ENCODE assay signal across 8 mouse cellular contexts in the genomic region with DNA sequence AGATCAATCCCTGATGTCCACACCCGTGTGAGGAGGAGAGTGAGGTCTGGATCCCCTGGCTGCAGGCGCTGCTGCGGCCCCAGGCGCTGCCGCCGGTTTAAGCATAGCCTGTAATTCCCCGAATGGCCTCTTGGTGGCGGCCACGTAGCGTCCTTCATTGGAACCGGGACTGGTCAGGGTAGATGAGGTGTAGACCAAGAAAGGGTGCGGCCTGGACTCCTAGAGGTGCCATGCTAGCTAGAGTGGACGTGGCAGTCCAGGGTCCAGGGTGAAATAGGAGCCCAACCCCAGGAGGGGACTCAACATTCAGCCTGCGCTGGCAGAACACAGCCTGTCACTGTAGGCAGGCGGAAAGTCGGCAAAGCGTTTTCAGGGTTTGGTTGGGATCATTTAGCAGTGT. TPM values are rescaled to one million over a fixed set of nuclear protein-coding genes. Genes with fewer than 3 reads are reported as not detected.
DNase-seq lines count a peak whose midpoint lies in the region; ATAC-seq and TF ChIP-seq lines count a peak whose summit lies in the region.

No protein-coding gene starts in this region.

- TF ChIP-seq POLR2A in liver, adult 2 months (IDR thresholded peaks at IDR 0.05; ENCODE audit: extremely low read depth, insufficient read depth, low read length): 0 out of 2 replicates have a peak, but pooled peaks have one; percentile 50

- H3K27me3 ChIP-seq in heart, embryonic 12.5 days (replicated peaks): no peaks in the 10 kb centered on the region
- no peaks in the 10 kb centered on the region for H3K27me3 ChIP-seq in kidney, postnatal 0 days (ENCODE audit: insufficient read depth, low read length)
- no peaks in the 10 kb centered on the region for H3K27me3 ChIP-seq in liver, adult 2 months (ENCODE audit: control insufficient read depth, insufficient read depth, low read length)
- H3K27me3 ChIP-seq in splenic B cell, adult 2 months (ENCODE audit: control insufficient read depth, insufficient read depth, low read length, poor library complexity, severe bottlenecking): no peaks in the 10 kb centered on the region

- H3K79me2 ChIP-seq in liver, adult 2 months (ENCODE audit: control insufficient read depth, insufficient read depth, low read length): no peaks in the 10 kb centered on the region

- ATAC-seq in erythroblast, adult 5-6 weeks (replicated peaks; ENCODE audit: low FRiP score, poor library complexity, severe bottlenecking): peak; percentile 82
- peak; percentile 59 for ATAC-seq in heart, embryonic 12.5 days (ENCODE audit: insufficient number of reproducible peaks, low FRiP score)
- ATAC-seq in kidney, postnatal 0 days (replicated peaks; ENCODE audit: low FRiP score, low read depth): peak; percentile 82
- peak; percentile 77 for ATAC-seq in monocyte, adult 5-6 weeks (replicated peaks; ENCODE audit: insufficient number of reproducible peaks, low FRiP score, low TSS enrichment, poor library complexity, severe bottlenecking)

- no peak overlapping the region for H3K4me2 ChIP-seq in heart, embryonic 12.5 days
- no peak overlapping the region for H3K4me2 ChIP-seq in kidney, postnatal 0 days (ENCODE audit: low read length)

- TF ChIP-seq CTCF in kidney, postnatal 0 days (IDR thresholded peaks at IDR 0.05; ENCODE audit: low read depth): peak; percentile 98
- TF ChIP-seq CTCF in liver, adult 2 months (IDR thresholded peaks at IDR 0.05; ENCODE audit: low read depth, low read length): peak; percentile 94

- peaks cover 25% of the 10 kb centered on the region for H3K4me1 ChIP-seq in heart, embryonic 12.5 days (replicated peaks)
- peaks cover 10% of the 10 kb centered on the region; the same call in 1 of the 2 replicates for H3K4me1 ChIP-seq in kidney, postnatal 0 days (replicated peaks; ENCODE audit: insufficient read depth, low read length)
- H3K4me1 ChIP-seq in liver, adult 2 months (ENCODE audit: control insufficient read depth, insufficient read depth, low read length): peaks cover 10% of the 10 kb centered on the region

- no peaks in the 10 kb centered on the region for H3K9me3 ChIP-seq in heart, embryonic 12.5 days (replicated peaks)
- H3K9me3 ChIP-seq in kidney, postnatal 0 days (replicated peaks; ENCODE audit: low read length): no peaks in the 10 kb centered on the region

- no peak overlapping the region for H3K4me3 ChIP-seq in heart, embryonic 12.5 days
- H3K4me3 ChIP-seq in kidney, postnatal 0 days (replicated peaks; ENCODE audit: low read depth, low read length): no peak overlapping the region
- H3K4me3 ChIP-seq in liver, adult 2 months (ENCODE audit: insufficient read depth, low read depth, low read length): no peak overlapping the region

- H3K27ac ChIP-seq in heart, embryonic 12.5 days (ENCODE audit: poor library complexity, severe bottlenecking): no peak overlapping the region
- H3K27ac ChIP-seq in kidney, postnatal 0 days: no peak overlapping the region
- peak overlapping the region; percentile 69 for H3K27ac ChIP-seq in liver, adult 2 months (replicated peaks; ENCODE audit: insufficient read depth, low read depth, low read length)

- H3K36me3 ChIP-seq in heart, embryonic 12.5 days: no peaks in the 10 kb centered on the region
- H3K36me3 ChIP-seq in kidney, postnatal 0 days (ENCODE audit: insufficient read depth, low read length): no peaks in the 10 kb centered on the region
- H3K36me3 ChIP-seq in liver, adult 2 months (ENCODE audit: control insufficient read depth, insufficient read depth, low read length): no peaks in the 10 kb centered on the region
- no peaks in the 10 kb centered on the region for H3K36me3 ChIP-seq in splenic B cell, adult 2 months (ENCODE audit: control insufficient read depth, insufficient read depth, low read length, poor library complexity, severe bottlenecking)

- no peak overlapping the region for H3K9ac ChIP-seq in heart, embryonic 12.5 days
- no peak overlapping the region for H3K9ac ChIP-seq in kidney, postnatal 0 days (ENCODE audit: low read depth, low read length)
- peak overlapping the region; percentile 50 for H3K9ac ChIP-seq in liver, adult 2 months (ENCODE audit: low read depth, low read length)

- DNase-seq in CD4-positive helper T cell, adult 2 months (ENCODE audit: low read depth, low spot score): peak; percentile 73
- peak; percentile 88 for DNase-seq in brain, adult 2 months (ENCODE audit: low read depth, low spot score)
- peak; percentile 92 for DNase-seq in kidney, postnatal 0 days (ENCODE audit: low spot score)
- peak; percentile 82 for DNase-seq in liver, adult 2 months (ENCODE audit: extremely low read depth, low read depth, low spot score)
- DNase-seq in splenic B cell, adult 2 months (ENCODE audit: low read depth, low spot score): peak; percentile 87

- WGBS in heart, embryonic 12.5 days: 17% methylated on average over 17 of the region's 17 CpGs
- 16% methylated on average over 17 of the region's 17 CpGs for WGBS in kidney, postnatal 0 days
- 10% methylated on average over 17 of the region's 17 CpGs for WGBS in liver, adult 2 months

RNA-seq across cellular contexts. Expression of a gene that starts 14.9 kb away (rescaled TPM):
- total RNA-seq in erythroblast, adult 5-6 weeks (2015; ENCODE audit: low replicate concordance): not detected in 2 replicates
- total RNA-seq in erythroblast, adult 5-6 weeks (2017; ENCODE audit: low replicate concordance): not detected in 2 replicates
- polyA plus RNA-seq in heart, embryonic 12.5 days (2016; fragmentation: Nextera tagmentation; extraction: Ambion mirVana): 1.2 and 1.4 TPM in 2 replicates
- 6.6 and 7.0 TPM in 2 replicates for polyA plus RNA-seq in kidney, postnatal 0 days (2015; fragmentation: Nextera tagmentation; extraction: Ambion mirVana)
- 135 and 143 TPM in 2 replicates for total RNA-seq in liver, adult 2 months (2014; rRNA removed)
- polyA plus RNA-seq in liver, adult 2 months (2012; rRNA removed): 542 and 561 TPM in 2 replicates
- not detected in 3 replicates for total RNA-seq in monocyte, adult 5-6 weeks (2017)

RNA-seq across cellular contexts. Expression of a gene that starts 24.0 kb away (rescaled TPM):
- 6.9 and 11.1 TPM in 2 replicates for total RNA-seq in erythroblast, adult 5-6 weeks (2015; ENCODE audit: low replicate concordance)
- 4.7 and 6.0 TPM in 2 replicates for total RNA-seq in erythroblast, adult 5-6 weeks (2017; ENCODE audit: low replicate concordance)
- 44.2 and 46.2 TPM in 2 replicates for polyA plus RNA-seq in heart, embryonic 12.5 days (2016; fragmentation: Nextera tagmentation; extraction: Ambion mirVana)
- polyA plus RNA-seq in kidney, postnatal 0 days (2015; fragmentation: Nextera tagmentation; extraction: Ambion mirVana): 121 and 132 TPM in 2 replicates
- 121 and 135 TPM in 2 replicates for total RNA-seq in liver, adult 2 months (2014; rRNA removed)
- polyA plus RNA-seq in liver, adult 2 months (2012; rRNA removed): 445 and 478 TPM in 2 replicates
- total RNA-seq in monocyte, adult 5-6 weeks (2017): 6.6 to 8.1 TPM (median 7.4 TPM) in 3 replicates

RNA-seq across cellular contexts. Expression of a gene that starts 31.2 kb away (rescaled TPM):
- 12.1 and 16.1 TPM in 2 replicates for total RNA-seq in erythroblast, adult 5-6 weeks (2015; ENCODE audit: low replicate concordance)
- 12.1 and 15.6 TPM in 2 replicates for total RNA-seq in erythroblast, adult 5-6 weeks (2017; ENCODE audit: low replicate concordance)
- 208 and 219 TPM in 2 replicates for polyA plus RNA-seq in heart, embryonic 12.5 days (2016; fragmentation: Nextera tagmentation; extraction: Ambion mirVana)
- polyA plus RNA-seq in kidney, postnatal 0 days (2015; fragmentation: Nextera tagmentation; extraction: Ambion mirVana): 218 and 224 TPM in 2 replicates
- 43.6 and 46.6 TPM in 2 replicates for total RNA-seq in liver, adult 2 months (2014; rRNA removed)
- 221 and 232 TPM in 2 replicates for polyA plus RNA-seq in liver, adult 2 months (2012; rRNA removed)
- total RNA-seq in monocyte, adult 5-6 weeks (2017): 30.7 to 37.5 TPM (median 32.4 TPM) in 3 replicates

RNA-seq across cellular contexts. Expression of a gene that starts 33.9 kb away (rescaled TPM):
- total RNA-seq in erythroblast, adult 5-6 weeks (2015; ENCODE audit: low replicate concordance): 8.1 and 17.6 TPM in 2 replicates
- 3.2 and 9.6 TPM in 2 replicates for total RNA-seq in erythroblast, adult 5-6 weeks (2017; ENCODE audit: low replicate concordance)
- polyA plus RNA-seq in heart, embryonic 12.5 days (2016; fragmentation: Nextera tagmentation; extraction: Ambion mirVana): 126 and 130 TPM in 2 replicates
- polyA plus RNA-seq in kidney, postnatal 0 days (2015; fragmentation: Nextera tagmentation; extraction: Ambion mirVana): 218 and 227 TPM in 2 replicates
- total RNA-seq in liver, adult 2 months (2014; rRNA removed): 11.7 and 13.6 TPM in 2 replicates
- polyA plus RNA-seq in liver, adult 2 months (2012; rRNA removed): 36.8 and 44.4 TPM in 2 replicates
- total RNA-seq in monocyte, adult 5-6 weeks (2017): 13.8 to 21.9 TPM (median 16.9 TPM) in 3 replicates

RNA-seq across cellular contexts. Expression of a gene that starts 35.3 kb away (rescaled TPM):
- total RNA-seq in erythroblast, adult 5-6 weeks (2015; ENCODE audit: low replicate concordance): not detected in 2 replicates
- total RNA-seq in erythroblast, adult 5-6 weeks (2017; ENCODE audit: low replicate concordance): not detected in 2 replicates
- not detected in 2 replicates for polyA plus RNA-seq in heart, embryonic 12.5 days (2016; fragmentation: Nextera tagmentation; extraction: Ambion mirVana)
- polyA plus RNA-seq in kidney, postnatal 0 days (2015; fragmentation: Nextera tagmentation; extraction: Ambion mirVana): 0.30 TPM in 1 of 2 replicates, not detected in the other
- total RNA-seq in liver, adult 2 months (2014; rRNA removed): 0.28 TPM in 1 of 2 replicates, not detected in the other
- polyA plus RNA-seq in liver, adult 2 months (2012; rRNA removed): not detected in 2 replicates
- total RNA-seq in monocyte, adult 5-6 weeks (2017): not detected in 3 replicates

Comparison
In these comparisons a context has a peak if more than half of its experiments do, and no peak if none do; other contexts are left out.
1. RNA of a gene that starts 14.9 kb away (total RNA-seq): 135 to 143 TPM in liver, adult 2 months; not detected in erythroblast, adult 5-6 weeks and not detected in monocyte, adult 5-6 weeks; every median in the first group is over 100 times any median in the second.
2. RNA of a gene that starts 24.0 kb away (total RNA-seq): 121 to 135 TPM in liver, adult 2 months; 4.7 to 11.1 TPM in erythroblast, adult 5-6 weeks and 6.6 to 8.1 TPM in monocyte, adult 5-6 weeks; every median in the first group is over 10 times any median in the second.
3. Peak in every context shown above with its lines, with median percentiles within 50 percentile points of each other: DNase-seq and ATAC-seq.